Mouse (Mus musculus) myocyte (in vitro differentiated cells): Measurements from ENCODE around the gene Mettl14.

Source experiments
- E2F4 ChIP-seq: IDR thresholded peaks from one replicate; pipeline ENCODE4 v1.6.1; 2011; ENCODE audit warnings: mild to moderate bottlenecking, control low read depth, moderate library complexity; ENCODE audit not compliant: insufficient read depth
- MAX ChIP-seq: IDR thresholded peaks from one replicate; pipeline ENCODE4 v1.6.1; 2011; ENCODE audit warnings: low read depth, mild to moderate bottlenecking, control low read depth
- POLR2A ChIP-seq: IDR thresholded peaks from one replicate; pipeline ENCODE4 v1.6.1; 2011; ENCODE audit warnings: low read depth, mild to moderate bottlenecking, control low read depth, moderate library complexity; ENCODE audit not compliant: insufficient read length
- POLR2AphosphoS2 ChIP-seq: IDR thresholded peaks from one replicate; pipeline ENCODE4 v1.6.1; 2011; ENCODE audit warnings: low read depth, control low read depth; ENCODE audit not compliant: insufficient read length
- TCF12 ChIP-seq: IDR thresholded peaks from one replicate; pipeline ENCODE4 v1.6.1; 2011; ENCODE audit warnings: mild to moderate bottlenecking, control low read depth; ENCODE audit not compliant: poor library complexity, insufficient read depth, severe bottlenecking
- TCF3 ChIP-seq: IDR thresholded peaks from one replicate; pipeline ENCODE4 v1.6.1; 2011; ENCODE audit warnings: low read depth, control low read depth; ENCODE audit not compliant: insufficient read length
- USF1 ChIP-seq: IDR thresholded peaks from one replicate; pipeline ENCODE4 v1.6.1; 2011; ENCODE audit warnings: low read depth, mild to moderate bottlenecking, control low read depth, moderate library complexity

GRCm38 (mm10) chr3:123385486-123386156 is at the start of gene Mettl14:
- TF ChIP-seq MAX (no peak), POLR2A (no peak), USF1 (no peak), POLR2AphosphoS2 (no peak), TCF3 (no peak), TCF12 (no peak), E2F4 (no peak)
